Mouse (Mus musculus) T-helper 1 cell (primary cell): ENCODE results near the gene Ier2.
"Not testable (repeated sequence)": the region's sequence is repeated elsewhere in the genome, so short reads cannot be mapped to it uniquely, and the experiment has no call there.

Experiments used
- in situ Hi-C: fragments of 300-600 bp; cut with MboI, MseI; formaldehyde crosslinking; loops from one replicate; pipeline ENCODE4 v1.15.1; 2025; ENCODE audit warnings: high pct_unique_total_duplicates

Ier2 gene

GRCm38 (mm10) chr8:84640010-84640588, 22.6 kb downstream of the Ier2 start:
- in situ Hi-C loops: no loop called here

GRCm38 (mm10) chr8:84639162-84640009, 23.3 kb downstream of the Ier2 start:
- in situ Hi-C loops: no loop called here

DNA sequence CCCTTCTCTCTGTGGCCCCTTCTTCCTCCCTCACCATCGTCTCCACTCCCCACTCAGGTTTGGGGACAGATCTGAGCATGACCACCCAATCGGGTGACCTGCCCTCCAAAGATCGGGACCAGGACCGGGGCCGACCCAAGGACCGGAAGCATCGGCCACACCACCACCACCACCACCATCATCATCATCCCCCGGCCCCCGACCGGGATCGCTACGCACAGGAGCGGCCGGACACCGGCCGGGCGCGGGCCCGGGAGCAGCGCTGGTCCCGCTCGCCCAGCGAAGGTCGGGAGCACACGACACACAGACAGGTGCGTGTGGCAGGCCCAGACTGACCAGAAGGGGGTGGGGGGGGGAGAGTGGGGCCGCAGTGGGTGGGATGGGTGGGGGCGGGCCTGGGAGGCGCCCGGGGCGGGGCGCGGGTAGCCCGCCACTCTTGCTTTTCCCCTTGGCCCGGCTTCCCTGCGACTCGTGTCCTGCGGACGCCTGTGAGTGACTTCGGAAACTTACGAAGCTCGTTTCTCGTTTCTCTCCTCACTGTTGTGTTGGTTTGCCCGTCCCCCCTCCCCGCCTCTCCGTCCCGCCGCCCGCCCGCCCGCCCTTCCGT, 24.0 kb downstream of the Ier2 start:
- in situ Hi-C loops: no loop called here

DNA sequence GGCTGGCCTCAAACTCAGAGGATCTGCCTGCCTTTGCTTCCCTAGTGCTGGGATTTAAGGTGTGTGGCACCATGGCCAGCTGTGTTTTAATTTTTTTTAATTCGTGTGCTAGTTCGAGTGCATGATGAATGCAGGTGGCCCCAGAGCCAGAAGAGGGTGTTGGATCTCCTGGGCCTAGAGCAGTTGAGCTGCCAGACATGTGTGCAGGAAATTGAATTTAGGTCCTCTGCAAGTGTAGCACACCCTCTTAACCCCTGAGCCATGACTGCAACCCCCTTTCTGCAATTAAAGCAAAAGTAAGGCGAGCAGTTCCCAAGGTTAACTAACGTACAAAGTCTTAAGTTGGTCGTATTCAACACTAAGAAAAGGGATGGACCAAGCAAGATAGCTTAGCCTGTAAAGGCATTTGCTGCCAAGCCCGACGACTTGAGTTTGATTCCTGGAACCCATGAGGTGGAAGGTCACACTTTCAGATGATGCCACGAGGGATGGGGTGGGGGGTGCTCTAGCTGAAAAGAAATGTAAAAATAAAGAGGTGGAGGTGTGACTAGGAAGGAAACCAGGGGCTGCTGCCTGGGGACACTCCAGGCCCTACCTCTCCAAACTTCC, 24.6 kb downstream of the Ier2 start:
- in situ Hi-C loops: no loop called here

DNA sequence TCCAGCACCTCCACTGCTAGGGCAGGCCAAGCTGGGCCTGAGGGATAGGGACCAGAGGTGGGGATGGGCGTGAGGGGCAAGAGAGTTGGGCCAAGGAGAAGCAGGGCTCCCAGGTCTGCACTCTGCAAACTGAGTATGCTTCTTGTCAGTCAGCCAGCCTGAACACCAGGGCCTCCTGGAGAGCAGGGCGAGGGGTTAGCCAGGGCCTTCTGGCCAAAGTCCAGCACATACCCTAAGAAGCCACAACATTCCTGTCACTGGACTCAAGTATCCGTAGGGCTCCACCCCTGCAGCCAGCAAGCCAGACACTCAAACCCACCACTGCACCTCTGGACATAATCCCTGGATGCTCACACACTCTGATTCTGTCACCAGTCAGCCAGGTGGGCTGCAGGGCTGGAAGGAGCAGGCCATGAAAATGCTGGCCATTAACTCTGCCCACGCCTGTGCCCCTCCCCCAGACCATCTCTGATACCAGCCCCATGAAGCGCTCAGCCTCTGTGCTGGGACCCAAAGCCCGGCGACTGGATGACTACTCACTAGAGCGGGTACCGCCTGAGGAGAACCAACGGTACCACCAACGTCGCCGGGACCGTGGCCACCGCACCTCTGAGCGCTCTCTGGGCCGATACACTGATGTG, 26.5 kb downstream of the Ier2 start:
- in situ Hi-C loops: no loop called here

DNA sequence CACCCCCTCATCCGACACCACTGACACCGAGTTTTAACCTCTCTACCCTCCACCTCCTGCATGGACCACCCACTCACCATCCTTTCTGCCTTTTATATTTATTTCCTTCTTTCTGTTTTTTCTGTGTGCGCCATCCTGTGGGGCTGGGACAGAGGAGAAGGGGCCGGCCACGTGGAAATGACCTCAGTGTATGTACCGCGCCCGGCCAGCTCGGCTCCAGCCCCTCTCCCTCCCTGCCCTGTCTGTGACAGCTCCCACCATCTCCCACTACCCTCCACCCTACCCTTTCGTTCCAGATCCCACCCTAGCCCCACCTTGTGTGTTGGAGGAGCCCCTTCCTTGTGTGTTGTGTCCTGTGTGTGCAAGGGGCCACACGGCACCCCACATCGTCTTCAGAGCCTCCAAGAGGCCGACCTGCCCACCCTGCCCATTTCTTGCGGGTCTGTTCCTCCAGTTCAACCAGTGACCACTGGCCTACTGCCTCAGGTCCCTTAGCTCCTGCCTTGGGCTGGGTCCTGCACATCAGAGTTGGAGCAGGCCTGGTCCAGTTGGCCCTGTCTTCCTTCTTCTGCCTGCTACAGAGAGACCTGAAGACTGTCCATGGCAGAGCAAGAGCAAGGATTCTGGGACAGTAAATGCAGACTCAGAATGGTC, 27.1 kb downstream of the Ier2 start:
- in situ Hi-C loops: no loop called here

- in situ Hi-C loops: no loop called here
These were observed 27.8 kb downstream of the Ier2 start for GRCm38 (mm10) chr8:84634849-84635304.

DNA sequence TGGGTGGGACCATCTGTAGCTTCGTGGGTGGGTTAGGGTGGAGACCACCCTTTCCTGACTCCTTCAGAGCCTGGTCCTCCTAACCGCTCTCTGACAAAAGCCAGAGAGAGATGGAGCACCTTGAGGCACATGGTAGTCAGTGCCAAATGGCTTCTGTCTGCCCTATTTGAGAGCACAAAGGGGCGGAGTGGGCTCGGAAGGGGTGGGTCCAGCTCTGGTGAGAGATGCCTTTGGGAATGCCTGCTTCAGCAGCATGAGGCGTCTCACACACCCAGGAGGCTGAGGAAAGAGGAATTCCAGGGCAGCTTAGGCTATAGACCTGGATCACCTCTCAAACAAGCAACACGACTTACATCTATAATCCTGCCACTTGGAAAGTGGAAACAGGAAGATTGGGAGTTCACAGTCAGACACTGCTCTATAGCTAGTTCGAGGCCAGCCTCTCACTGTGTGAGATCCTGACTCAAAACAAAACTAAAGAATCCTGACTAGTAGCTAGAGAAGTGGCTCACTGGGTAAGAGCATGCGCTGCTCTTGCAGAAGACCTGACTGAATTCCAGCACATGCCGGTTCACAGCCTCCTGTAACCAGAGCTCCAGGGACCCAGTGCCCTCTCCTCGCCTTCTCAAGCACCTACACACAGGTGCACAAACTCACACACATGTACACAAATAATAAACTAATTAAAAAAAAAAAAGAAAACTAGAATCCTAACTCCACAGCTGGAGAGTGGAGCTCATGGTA, 28.6 kb downstream of the Ier2 start:
- in situ Hi-C loops: no loop called here

DNA sequence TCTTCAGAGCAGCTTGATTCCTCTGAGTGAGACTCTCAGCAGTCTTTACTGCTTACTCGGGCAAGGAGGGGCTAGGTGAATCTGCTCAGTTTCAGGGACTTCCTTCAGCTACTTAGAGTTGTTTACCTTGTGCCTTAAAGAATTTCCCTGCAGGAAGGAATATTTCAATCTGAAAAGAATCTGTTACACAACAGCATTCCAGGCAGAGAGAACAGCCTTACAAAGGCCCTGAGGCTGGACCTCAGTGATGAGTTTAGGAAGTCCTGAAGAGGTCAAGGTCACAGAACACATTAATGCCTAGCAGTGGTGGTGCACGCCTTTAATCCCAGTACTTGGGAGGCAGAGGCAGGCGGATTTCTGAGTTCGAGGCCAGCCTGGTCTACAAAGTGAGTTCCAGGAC, 30.8 kb downstream of the Ier2 start:
- in situ Hi-C loops: no loop called here

- in situ Hi-C loops: no loop called here
These were observed 32.5 kb downstream of the Ier2 start for GRCm38 (mm10) chr8:84630145-84630544.

DNA sequence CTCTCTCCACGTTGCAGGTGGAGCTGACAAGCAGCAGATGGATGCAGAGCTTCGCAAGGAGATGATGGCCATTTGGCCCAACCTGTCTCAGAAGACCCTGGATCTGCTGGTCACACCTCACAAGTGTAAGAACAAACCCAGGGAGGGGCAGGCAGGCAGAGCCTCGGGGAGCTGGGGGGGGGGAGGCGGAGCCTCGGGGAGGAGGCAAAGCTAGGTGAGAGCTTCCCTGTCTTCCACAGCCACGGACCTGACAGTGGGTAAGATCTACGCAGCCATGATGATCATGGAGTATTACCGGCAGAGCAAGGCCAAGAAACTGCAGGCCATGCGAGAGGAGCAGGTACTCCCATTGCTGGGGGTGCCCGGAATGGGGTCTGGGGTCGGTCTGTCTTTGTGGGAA, 33.1 kb downstream of the Ier2 start:
- in situ Hi-C loops: no loop called here

DNA sequence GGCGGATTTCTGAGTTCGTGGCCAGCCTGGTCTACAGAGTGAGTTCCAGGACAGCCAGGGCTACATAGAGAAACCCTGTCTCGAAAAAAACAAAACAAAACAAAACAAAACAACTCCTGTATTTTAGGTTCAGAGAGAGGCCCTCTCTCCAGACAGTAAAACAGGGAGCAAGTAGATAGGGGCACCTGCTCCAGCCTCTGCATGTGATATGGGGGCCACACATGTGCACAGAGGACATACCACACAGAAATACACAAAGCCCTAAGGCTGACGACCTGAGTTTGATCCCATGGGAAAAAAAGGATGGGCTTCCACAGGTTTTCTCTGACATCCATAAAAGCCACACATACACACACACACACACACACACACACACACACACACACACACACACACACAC, 39.2 kb downstream of the Ier2 start:
- in situ Hi-C loops: not testable (repeated sequence)

DNA sequence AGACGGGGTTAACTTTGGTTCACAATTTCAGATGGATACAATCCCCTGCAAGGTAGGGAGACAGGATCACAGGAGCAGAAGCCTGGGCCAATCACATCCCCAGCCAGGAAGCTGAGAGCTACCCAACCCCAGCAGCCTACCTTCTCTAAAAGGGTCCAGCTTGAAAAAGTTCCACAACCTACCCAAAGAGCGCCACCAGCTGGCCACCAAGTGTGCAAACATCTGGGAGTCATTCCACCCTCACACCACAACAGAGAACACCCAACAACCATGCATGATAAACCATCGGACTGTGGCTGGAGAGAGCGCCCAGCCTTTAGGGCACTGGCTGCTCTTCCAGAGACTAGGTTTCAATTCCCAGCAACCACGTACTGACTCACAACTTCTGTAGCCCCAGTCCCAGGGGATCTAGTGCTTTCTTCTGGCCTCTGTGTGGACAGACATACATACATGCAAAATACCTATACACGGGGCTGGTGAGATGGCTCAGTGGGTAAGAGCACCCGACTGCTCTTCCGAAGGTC, 41.5 kb downstream of the Ier2 start:
- in situ Hi-C loops: no loop called here

DNA sequence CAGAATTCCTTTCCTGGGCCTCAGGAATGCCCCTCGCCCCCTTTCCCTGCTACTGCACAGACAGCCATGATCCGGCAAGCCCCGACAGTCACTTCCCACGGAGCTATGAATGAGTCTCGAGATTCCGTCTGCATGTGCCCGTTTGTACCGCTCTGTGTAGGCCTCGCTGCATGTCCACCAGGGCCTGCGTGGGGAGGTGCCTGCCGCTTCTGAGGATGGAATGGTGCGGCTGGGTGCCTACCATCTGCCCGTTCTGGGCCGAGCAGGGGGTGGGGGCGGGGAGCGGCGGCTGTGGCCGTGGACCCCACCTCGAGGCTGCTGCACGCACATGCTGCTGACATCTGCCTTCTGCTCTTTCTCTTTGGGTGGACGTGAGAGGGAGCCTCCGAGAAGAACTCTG, 45.6 kb downstream of the Ier2 start:
- in situ Hi-C loops: no loop called here

GRCm38 (mm10) chr8:84615666-84616485, 46.8 kb downstream of the Ier2 start:
- in situ Hi-C loops: no loop called here

- in situ Hi-C loops: no loop called here
These were observed 48.0 kb downstream of the Ier2 start for GRCm38 (mm10) chr8:84614512-84615223.
